Mouse (Mus musculus): Measurements from ENCODE around the gene Shoc2. TPM values are rescaled to one million over a fixed set of nuclear protein-coding genes. Genes with fewer than 3 reads are reported as not detected.
A peak's percentile ranks its signal among the peaks of the same experiment; 100 is the strongest.

The Shoc2 gene
- polyA plus RNA-seq (2016; fragmentation: Nextera tagmentation; extraction: Ambion mirVana): 76.2 and 77.4 TPM in 2 replicates

DNA sequence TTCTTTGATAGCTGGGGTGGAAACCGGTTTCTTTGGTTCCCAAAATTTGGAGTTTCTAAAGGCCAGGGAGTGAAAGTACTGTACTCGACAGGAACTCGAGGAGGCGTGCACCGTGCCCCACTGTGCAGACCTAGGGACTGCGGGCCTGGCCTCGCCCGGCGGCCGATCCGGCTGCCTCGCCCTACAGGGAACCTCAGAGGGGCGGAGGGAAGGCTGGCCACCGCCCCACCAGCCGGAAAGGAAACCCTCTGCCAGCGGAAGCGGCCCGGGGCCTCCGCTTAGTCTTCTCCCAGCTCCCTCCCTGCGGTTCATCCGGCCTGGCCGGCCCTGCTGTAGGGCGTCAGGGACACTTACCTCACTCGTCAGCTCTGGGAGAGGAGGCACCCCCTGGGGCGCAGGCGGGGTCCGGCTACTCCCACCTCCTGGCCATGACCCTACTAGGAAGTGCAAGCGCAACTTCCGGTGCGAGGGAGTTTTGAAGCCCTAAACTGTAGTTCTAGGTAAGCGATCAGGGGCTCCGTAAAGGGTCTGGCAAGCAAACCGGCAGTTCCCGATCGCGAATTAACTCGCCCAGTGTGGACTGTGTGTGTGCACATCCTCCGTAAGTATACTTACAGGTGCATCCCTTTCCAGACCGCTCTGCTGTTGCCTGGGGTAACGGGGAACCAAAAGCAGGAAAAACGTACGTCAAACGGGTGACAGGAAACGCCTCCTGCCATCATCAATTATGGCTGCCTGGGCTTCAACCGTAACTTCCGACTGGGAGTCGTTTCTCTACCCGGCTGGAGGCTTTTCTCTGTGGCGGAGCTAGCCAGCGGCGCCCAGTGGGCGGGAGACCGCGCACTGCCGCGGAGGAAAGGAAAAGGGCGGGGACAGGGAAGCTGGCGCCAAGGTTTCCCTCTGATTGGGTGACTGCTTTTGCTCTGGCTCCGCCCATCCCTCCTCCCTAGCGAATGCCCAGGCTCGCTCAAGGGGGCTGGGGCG lies at the start of gene Shoc2, which contains the start of gene Bbip1:
Gene Shoc2, plus strand, starts transcription at position 505 of the 984 bp plus-strand sequence.
Gene Bbip1, minus strand, starts transcription at position 826 of the 984 bp plus-strand sequence.
- Histone ChIP-seq H3K36me3 (replicated peaks) (peaks cover 5% of the 10 kb centered on the region), H3K27me3 (no peaks in the 10 kb centered on the region), H3K4me3 (replicated peaks) (peak within 1 kb of the TSS; percentile 95), H3K27ac (peak within 1 kb of the TSS; percentile 99), H3K4me2 (peak within 1 kb of the TSS; percentile 62), H3K9ac (peak within 1 kb of the TSS; percentile 97), H3K4me1 (peaks cover 21% of the 10 kb centered on the region), H3K9me3 (no peaks in the 10 kb centered on the region)
- peak; percentile 96 for ATAC-seq (ENCODE audit: low FRiP score)
- under 1% methylated on average over 62 of the region's 62 CpGs for WGBS

- H3K4me3 ChIP-seq (replicated peaks): no peak overlapping the region
- H3K4me2 ChIP-seq: no peak overlapping the region
- H3K27me3 ChIP-seq: no peaks in the 10 kb centered on the region
- H3K27ac ChIP-seq: no peak overlapping the region
- no peaks in the 10 kb centered on the region for H3K36me3 ChIP-seq (replicated peaks)
- no peak overlapping the region for H3K9ac ChIP-seq
- 86% methylated on average over 12 of the region's 12 CpGs for WGBS
- H3K4me1 ChIP-seq: peaks cover 2% of the 10 kb centered on the region
- ATAC-seq (ENCODE audit: low FRiP score): no peak
- H3K9me3 ChIP-seq: no peaks in the 10 kb centered on the region
Observed at GRCm38 (mm10) chr19:53894538-53895121, 49.5 kb upstream of the Shoc2 start.

DNA sequence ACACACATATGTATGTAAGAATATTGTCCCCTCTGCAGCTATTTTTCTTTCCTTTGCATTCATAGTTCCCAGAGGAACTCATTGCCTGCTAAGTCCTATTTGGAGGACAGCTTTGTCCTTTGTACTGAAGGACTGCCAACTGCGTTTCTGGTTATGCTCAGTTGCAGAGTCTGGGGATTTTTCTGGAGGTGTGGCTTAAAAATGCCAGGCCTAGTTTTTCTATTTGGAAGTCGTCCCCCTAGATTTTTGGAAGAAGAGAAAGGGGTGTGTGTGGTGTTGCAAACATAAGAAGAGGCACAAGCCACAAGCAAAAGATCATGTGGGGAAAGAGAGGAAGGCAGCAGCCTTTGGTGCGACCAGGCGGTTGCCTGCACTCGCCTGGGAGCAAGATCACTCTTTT lies 46.1 kb upstream of the Shoc2 start:
- Histone ChIP-seq H3K36me3 (replicated peaks) (no peaks in the 10 kb centered on the region), H3K9me3 (no peaks in the 10 kb centered on the region), H3K4me1 (peaks cover 6% of the 10 kb centered on the region), H3K27me3 (peaks cover 7% of the 10 kb centered on the region; the same call in 1 of the 2 replicates), H3K4me3 (replicated peaks) (no peak overlapping the region), H3K9ac (no peak overlapping the region), H3K4me2 (no peak overlapping the region), H3K27ac (no peak overlapping the region)
- no peak for ATAC-seq (ENCODE audit: low FRiP score)
- WGBS: 82% methylated on average over 5 of the region's 5 CpGs

GRCm38 (mm10) chr19:53898498-53898897 lies 45.6 kb upstream of the Shoc2 start:
- H3K9me3 ChIP-seq: no peaks in the 10 kb centered on the region
- H3K36me3 ChIP-seq (replicated peaks): no peaks in the 10 kb centered on the region
- no peak overlapping the region for H3K4me3 ChIP-seq (replicated peaks)
- H3K27me3 ChIP-seq: peaks cover 7% of the 10 kb centered on the region; the same call in 1 of the 2 replicates
- H3K27ac ChIP-seq: no peak overlapping the region
- H3K4me2 ChIP-seq: no peak overlapping the region
- 78% methylated on average over 4 of the region's 4 CpGs for WGBS
- H3K4me1 ChIP-seq: peaks cover 6% of the 10 kb centered on the region
- H3K9ac ChIP-seq: no peak overlapping the region
- no peak for ATAC-seq (ENCODE audit: low FRiP score)

- Histone ChIP-seq H3K4me3 (replicated peaks) (no peak overlapping the region), H3K9me3 (no peaks in the 10 kb centered on the region), H3K36me3 (replicated peaks) (no peaks in the 10 kb centered on the region), H3K27ac (no peak overlapping the region), H3K4me1 (peaks cover 6% of the 10 kb centered on the region), H3K27me3 (peaks cover 7% of the 10 kb centered on the region; the same call in 1 of the 2 replicates), H3K4me2 (no peak overlapping the region), H3K9ac (no peak overlapping the region)
- 86% methylated on average over 25 of the region's 25 CpGs for WGBS
- no peak for ATAC-seq (ENCODE audit: low FRiP score)
Observed at GRCm38 (mm10) chr19:53898970-53899900, 44.9 kb upstream of the Shoc2 start.

- Histone ChIP-seq H3K4me1 (peaks cover 14% of the 10 kb centered on the region), H3K27me3 (peaks cover 7% of the 10 kb centered on the region; the same call in 1 of the 2 replicates), H3K36me3 (replicated peaks) (no peaks in the 10 kb centered on the region), H3K4me2 (no peak overlapping the region), H3K4me3 (replicated peaks) (no peak overlapping the region), H3K9me3 (no peaks in the 10 kb centered on the region), H3K27ac (no peak overlapping the region), H3K9ac (no peak overlapping the region)
- WGBS: 91% methylated on average over 14 of the region's 14 CpGs
- no peak for ATAC-seq (ENCODE audit: low FRiP score)
Observed at GRCm38 (mm10) chr19:53899941-53900610, 44.0 kb upstream of the Shoc2 start.

GRCm38 (mm10) chr19:53901931-53902738 lies 42.0 kb upstream of the Shoc2 start:
- Histone ChIP-seq H3K4me2 (peak overlapping the region; percentile 68), H3K36me3 (replicated peaks) (no peaks in the 10 kb centered on the region), H3K9ac (peak overlapping the region; percentile 92), H3K4me3 (replicated peaks) (peak overlapping the region; percentile 98), H3K4me1 (peaks cover 17% of the 10 kb centered on the region), H3K27me3 (peaks cover 7% of the 10 kb centered on the region; the same call in 1 of the 2 replicates), H3K9me3 (no peaks in the 10 kb centered on the region), H3K27ac (peak overlapping the region; percentile 68; the same call in 1 of the 2 replicates)
- ATAC-seq (ENCODE audit: low FRiP score): no peak
- WGBS: 68% methylated on average over 15 of the region's 15 CpGs

GRCm38 (mm10) chr19:53902739-53903487 lies 41.2 kb upstream of the Shoc2 start:
- Histone ChIP-seq H3K27me3 (peaks cover 7% of the 10 kb centered on the region; the same call in 1 of the 2 replicates), H3K4me1 (peaks cover 17% of the 10 kb centered on the region), H3K9ac (peak overlapping the region; percentile 92), H3K4me3 (replicated peaks) (peak overlapping the region; percentile 98), H3K27ac (peak overlapping the region; percentile 91), H3K9me3 (no peaks in the 10 kb centered on the region), H3K36me3 (replicated peaks) (no peaks in the 10 kb centered on the region), H3K4me2 (peak overlapping the region; percentile 68)
- ATAC-seq (ENCODE audit: low FRiP score): peak; percentile 99
- under 1% methylated on average over 58 of the region's 61 CpGs for WGBS

DNA sequence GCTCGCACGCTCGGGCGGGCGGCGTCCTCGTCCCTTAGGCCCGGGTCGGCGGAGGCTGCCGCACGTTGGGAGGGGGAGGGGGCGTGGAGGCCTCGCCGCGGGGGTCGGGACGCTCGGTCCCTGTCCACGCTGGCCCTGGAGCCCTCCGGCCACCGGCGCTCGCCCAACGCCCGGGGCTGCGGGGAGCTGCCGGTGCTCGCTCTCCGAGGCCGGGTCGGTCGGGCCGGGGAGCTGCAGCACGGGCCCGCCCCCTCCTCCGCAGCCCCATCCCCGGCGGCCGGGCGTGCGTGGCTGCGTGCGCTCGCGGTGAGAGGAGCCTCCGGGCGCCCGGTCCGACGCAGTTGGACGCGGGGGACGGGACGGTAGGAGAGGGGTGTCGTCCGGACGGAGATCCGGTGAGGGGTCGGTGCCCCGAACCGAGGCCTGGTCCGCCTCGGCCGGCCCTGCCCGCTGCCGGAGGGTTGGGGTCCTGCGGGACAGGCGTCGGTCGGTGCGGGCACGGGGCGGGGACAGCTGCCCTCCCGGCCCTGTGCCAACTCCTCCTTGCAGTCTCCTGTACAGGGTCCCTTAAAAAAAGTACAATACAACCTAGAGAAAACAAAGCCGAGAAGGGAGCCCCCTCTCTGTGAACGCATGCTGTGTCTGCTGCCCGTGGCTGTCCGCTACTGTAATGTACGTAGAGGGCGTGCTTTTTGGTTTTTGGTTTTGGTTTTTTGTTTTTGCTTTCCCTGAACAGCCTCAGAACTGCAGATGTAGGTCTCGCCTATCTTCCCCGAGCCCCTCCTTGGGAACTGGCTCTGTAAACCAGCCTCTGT lies 40.4 kb upstream of the Shoc2 start:
- H3K27me3 ChIP-seq: peaks cover 7% of the 10 kb centered on the region; the same call in 1 of the 2 replicates
- H3K4me2 ChIP-seq: peak overlapping the region; percentile 68
- ATAC-seq (ENCODE audit: low FRiP score): peak; percentile 69
- H3K9me3 ChIP-seq: no peaks in the 10 kb centered on the region
- H3K4me3 ChIP-seq (replicated peaks): peak overlapping the region; percentile 98
- H3K27ac ChIP-seq: peak overlapping the region; percentile 91
- H3K9ac ChIP-seq: peak overlapping the region; percentile 92
- under 1% methylated on average over 66 of the region's 83 CpGs for WGBS
- H3K4me1 ChIP-seq: peaks cover 17% of the 10 kb centered on the region
- H3K36me3 ChIP-seq (replicated peaks): no peaks in the 10 kb centered on the region

Measured in forebrain, embryonic 12.5 days (tissue).